Mouse (Mus musculus) kidney, adult 2 months (tissue): Measurements from ENCODE around the gene Rabl3. TPM values are rescaled to one million over a fixed set of nuclear protein-coding genes. Genes with fewer than 3 reads are reported as not detected.

Experiments
- DNase-seq: peaks from one replicate; pipeline ENCODE4 v3.0.0; 2021
- H3K27ac ChIP-seq: fragments of 200-500 bp; 2 replicates; pipeline ENCODE4 v1.5.1; 2012; ENCODE audit warnings: low read depth, low read length, control low read depth, inconsistent platforms; ENCODE audit not compliant: insufficient read depth
- H3K27me3 ChIP-seq: fragments of 200-500 bp; replicated peaks from 2 replicates; pipeline ENCODE4 v1.6.1; 2012; ENCODE audit warnings: mild to moderate bottlenecking, moderate library complexity, low read length, inconsistent platforms; ENCODE audit not compliant: control insufficient read depth, insufficient read depth
- H3K36me3 ChIP-seq: fragments of 200-500 bp; 2 replicates; pipeline ENCODE4 v1.6.1; 2012; ENCODE audit warnings: mild to moderate bottlenecking, moderate library complexity, low read length, inconsistent platforms; ENCODE audit not compliant: control insufficient read depth, insufficient read depth
- H3K4me1 ChIP-seq: fragments of 200-500 bp; 2 replicates; pipeline ENCODE4 v1.6.1; 2011; ENCODE audit warnings: low read length; ENCODE audit not compliant: control insufficient read depth, insufficient read depth
- H3K4me3 ChIP-seq: fragments of 200-500 bp; 2 replicates; pipeline ENCODE4 v1.5.1; 2011; ENCODE audit warnings: mild to moderate bottlenecking, low read depth, low read length, control low read depth; ENCODE audit not compliant: insufficient read depth
- CTCF ChIP-seq: fragments of 200-500 bp; conservative IDR thresholded peaks from 2 replicates; pipeline ENCODE4 v1.5.1; 2011; ENCODE audit warnings: low read depth, mild to moderate bottlenecking, control low read depth, low read length, moderate library complexity, mixed read lengths; ENCODE audit not compliant: insufficient read depth, insufficient read length
- POLR2A ChIP-seq: fragments of 200-500 bp; IDR thresholded peaks from one replicate; pipeline ENCODE4 v1.6.1; 2011; ENCODE audit warnings: low read depth, low read length, control low read depth
- WGBS: fragments of 180-500 bp; shearing (Covaris S2); methylation state at CpG from one replicate; pipeline ENCODE4 v1.1.7; 2018; 5-methylcytosine and 5-hydroxymethylcytosine counted together
- polyA plus RNA-seq: library from polyadenylated mRNA; depleted of rRNA; stranded (reverse); fragments of >200 nt; gene quantifications from 2 replicates; pipeline ENCODE4 v1.2.3, GENCODE M21; 2012; rRNA removed

Gene Rabl3
- polyA plus RNA-seq, 1 experiment: 4.2 TPM

- DNase-seq: no peak
- TF ChIP-seq POLR2A: no peak
- no peak for TF ChIP-seq CTCF
- 93% methylated on average over 5 of the region's 5 CpGs for WGBS
- Histone ChIP-seq H3K4me1 (no peaks in the 10 kb centered on the region), H3K36me3 (peaks cover 1% of the 10 kb centered on the region; the same call in 1 of the 2 replicates), H3K27ac (no peak overlapping the region), H3K4me3 (no peak overlapping the region), H3K27me3 (no peaks in the 10 kb centered on the region)
These were observed 72.3 kb downstream of the Rabl3 start for GRCm38 (mm10) chr16:37612013-37612412.

GRCm38 (mm10) chr16:37614540-37614939 is 74.9 kb downstream of the Rabl3 start:
- H3K27me3 ChIP-seq: no peaks in the 10 kb centered on the region
- no peak overlapping the region for H3K27ac ChIP-seq
- no peak for DNase-seq
- WGBS: 89% methylated on average over 9 of the region's 9 CpGs
- H3K36me3 ChIP-seq: peaks cover 4% of the 10 kb centered on the region; the same call in 1 of the 2 replicates
- H3K4me1 ChIP-seq: no peaks in the 10 kb centered on the region
- TF ChIP-seq CTCF (no peak), POLR2A (no peak)
- no peak overlapping the region for H3K4me3 ChIP-seq

- no peak for TF ChIP-seq CTCF
- no peak for TF ChIP-seq POLR2A
- peaks cover 4% of the 10 kb centered on the region; the same call in 1 of the 2 replicates for H3K36me3 ChIP-seq
- H3K4me1 ChIP-seq: no peaks in the 10 kb centered on the region
- no peaks in the 10 kb centered on the region for H3K27me3 ChIP-seq
- DNase-seq: no peak
- H3K27ac ChIP-seq: no peak overlapping the region
- WGBS: 55% methylated on average over 8 of the region's 8 CpGs
- H3K4me3 ChIP-seq: no peak overlapping the region
These were observed 75.7 kb downstream of the Rabl3 start for GRCm38 (mm10) chr16:37615429-37615828.

GRCm38 (mm10) chr16:37616104-37616503 is 76.4 kb downstream of the Rabl3 start:
- TF ChIP-seq CTCF (no peak), POLR2A (no peak)
- Histone ChIP-seq H3K27ac (no peak overlapping the region), H3K27me3 (no peaks in the 10 kb centered on the region), H3K4me3 (no peak overlapping the region), H3K4me1 (no peaks in the 10 kb centered on the region), H3K36me3 (peaks cover 3% of the 10 kb centered on the region; the same call in 1 of the 2 replicates)
- 72% methylated on average over 8 of the region's 8 CpGs for WGBS
- no peak for DNase-seq

GRCm38 (mm10) chr16:37617695-37618094 is 78.0 kb downstream of the Rabl3 start:
- Histone ChIP-seq H3K4me1 (no peaks in the 10 kb centered on the region), H3K36me3 (peaks cover 3% of the 10 kb centered on the region; the same call in 1 of the 2 replicates), H3K27ac (no peak overlapping the region), H3K4me3 (no peak overlapping the region), H3K27me3 (no peaks in the 10 kb centered on the region)
- no peak for DNase-seq
- WGBS: 34% methylated on average over 3 of the region's 3 CpGs
- no peak for TF ChIP-seq CTCF

Other genes starting within 250 kb of the Rabl3 start
- gene Stxbp5l, start 154.9 kb upstream of the Rabl3 start, polyA plus RNA-seq: 1.4 and 1.8 TPM in 2 replicates
- 4.3 and 5.6 TPM in 2 replicates for gene Gtf2e1, start 96 bp upstream of the Rabl3 start, polyA plus RNA-seq
- 398 and 426 TPM in 2 replicates for gene Hgd, start 40.3 kb downstream of the Rabl3 start, polyA plus RNA-seq
- gene Ndufb4, start 114.6 kb downstream of the Rabl3 start, polyA plus RNA-seq: 131 and 178 TPM in 2 replicates
- 21.3 and 25.8 TPM in 2 replicates for gene Fstl1, start 237.0 kb downstream of the Rabl3 start, polyA plus RNA-seq